Mouse (Mus musculus) erythroblast, embryonic 14.5 days (primary cell): ENCODE results near the gene Plekha1.

ENCODE experiments used
- GATA1 ChIP-seq: IDR thresholded peaks from 2 replicates; pipeline ENCODE4 v1.6.1; 2012; ENCODE audit warnings: low read length, inconsistent platforms, mixed read lengths
- TAL1 ChIP-seq: IDR thresholded peaks from 3 replicates; pipeline ENCODE4 v1.6.1; 2012; ENCODE audit warnings: low read length, inconsistent platforms, mixed read lengths

DNA sequence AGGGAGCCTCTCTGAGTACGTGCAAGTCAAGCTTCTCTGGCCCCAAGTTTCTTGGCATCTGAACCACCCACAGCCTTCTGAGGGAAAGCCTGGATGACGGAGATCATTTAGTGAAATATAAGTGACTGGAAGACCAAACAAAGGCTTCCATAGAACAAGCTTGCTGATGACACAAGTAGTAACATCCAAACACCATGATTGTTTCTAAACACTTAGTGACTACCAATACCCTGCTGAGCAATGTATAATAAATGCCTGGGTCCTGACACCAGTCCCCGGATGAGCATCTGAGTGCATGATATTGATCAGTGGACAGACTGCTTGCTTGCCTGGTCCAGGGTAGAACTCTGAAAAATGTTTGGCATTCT lies 26.9 kb upstream of the Plekha1 start:
- TF ChIP-seq GATA1 (no peak), TAL1 (no peak)
